Comparison of ENCODE assay signal across 18 mouse cellular contexts in the genomic region with DNA sequence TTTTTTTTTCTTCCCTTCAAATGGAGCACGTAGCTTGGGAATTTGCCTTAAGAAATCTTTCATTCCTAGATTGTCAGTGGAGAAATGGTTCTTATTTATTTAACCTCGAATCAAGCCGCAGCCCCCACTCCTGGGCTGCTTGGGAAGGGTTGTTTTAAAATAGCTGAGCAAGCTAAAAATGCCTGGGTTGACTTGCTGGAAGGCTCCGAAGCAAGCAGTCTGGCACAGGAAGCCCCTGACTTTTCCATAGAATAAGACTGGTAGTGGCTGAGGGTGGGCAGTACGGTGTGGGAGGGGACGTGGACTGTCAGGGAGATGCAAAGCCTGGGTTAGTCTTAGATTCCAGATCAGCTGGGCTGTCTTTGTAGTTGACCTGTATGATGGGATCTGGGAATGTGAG.
"Had no signal": no experiment of that assay in that cellular context is flagged by ENCODE, and none has a peak within 500 bp of the region (broad histone marks: within the 10 kb centered on the region; RNA-seq: fewer than 3 reads in every experiment).

No protein-coding gene starts in this region.

- DNase-seq: kidney, adult 11 months; kidney, postnatal 36 days; layer of hippocampus, adult 9-11 months; layer of hippocampus, postnatal 36 days; lung, embryonic 14.5 days; lung, postnatal 10 days; lung, postnatal 4 days; retina, postnatal 1 day; right cerebral cortex, postnatal 4 days; thymus, adult 2 months; thymus, postnatal 25 days had no signal

- H3K27me3 ChIP-seq: limb, embryonic 12.5 days; neural tube, embryonic 13.5 days; stomach, embryonic 15.5 days had no signal

- H3K36me3 ChIP-seq: limb, embryonic 12.5 days; liver, embryonic 12.5 days; midbrain, embryonic 12.5 days; neural tube, embryonic 13.5 days; stomach, embryonic 15.5 days had no signal

- H3K4me2 ChIP-seq: limb, embryonic 12.5 days; liver, embryonic 12.5 days; lung, embryonic 14.5 days; midbrain, embryonic 12.5 days; neural tube, embryonic 13.5 days; stomach, embryonic 15.5 days had no signal

- ATAC-seq: inflammation-experienced regulatory T-cells, adult 6 months; liver, embryonic 12.5 days; midbrain, embryonic 16.5 days had no signal

- H3K4me3 ChIP-seq: limb, embryonic 12.5 days; liver, embryonic 12.5 days; midbrain, embryonic 12.5 days; neural tube, embryonic 13.5 days; stomach, embryonic 15.5 days had no signal

- H3K9me3 ChIP-seq: limb, embryonic 12.5 days; liver, embryonic 12.5 days; midbrain, embryonic 12.5 days; neural tube, embryonic 13.5 days; stomach, embryonic 15.5 days had no signal

- H3K9ac ChIP-seq: limb, embryonic 12.5 days; liver, embryonic 12.5 days; lung, embryonic 14.5 days; midbrain, embryonic 12.5 days; neural tube, embryonic 13.5 days; stomach, embryonic 15.5 days had no signal

- H3K27ac ChIP-seq: liver, embryonic 12.5 days; midbrain, embryonic 12.5 days; neural tube, embryonic 13.5 days; stomach, embryonic 15.5 days had no signal
